Comparison of ENCODE assay signal across 8 mouse cellular contexts in the genomic region with DNA sequence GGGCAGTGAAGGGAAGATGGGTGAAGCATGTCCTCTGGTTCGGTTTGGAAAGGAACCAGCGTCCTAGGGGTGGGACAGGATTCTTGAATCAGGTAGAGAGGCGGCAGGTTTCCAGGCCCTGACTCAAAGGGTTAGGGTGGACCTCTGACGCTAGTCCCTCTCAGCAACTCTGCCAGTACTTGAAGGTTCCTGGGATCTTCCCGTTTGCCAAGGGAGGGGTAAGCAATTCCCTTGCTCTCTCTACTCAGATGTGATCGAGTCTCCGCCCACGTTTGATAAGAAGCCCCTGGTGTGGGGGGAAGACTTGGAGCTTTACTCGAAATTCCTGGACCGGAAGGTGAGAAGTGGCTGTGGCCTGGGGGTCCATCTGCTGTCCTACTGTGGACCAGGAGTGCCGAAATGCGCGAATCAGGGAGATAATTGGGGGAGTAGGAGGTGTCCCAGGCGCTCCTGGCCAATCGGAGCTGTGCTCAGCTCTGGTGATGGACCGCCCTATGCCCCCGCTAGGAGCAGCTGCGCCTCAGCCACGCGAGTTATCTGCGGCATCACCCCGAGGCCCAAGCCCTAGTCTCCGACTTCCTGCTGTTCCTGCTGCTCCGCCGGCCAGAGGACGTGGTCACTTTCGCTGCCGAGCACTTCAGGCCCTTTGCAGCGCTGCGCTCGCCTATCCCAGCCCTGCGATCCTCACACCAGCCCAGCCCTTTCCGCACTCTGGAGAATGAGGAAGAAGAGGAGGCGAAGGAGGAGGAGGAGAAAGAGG. TPM values are rescaled to one million over a fixed set of nuclear protein-coding genes. Genes with fewer than 3 reads are reported as not detected.
DNase-seq lines count a peak whose midpoint lies in the region; ATAC-seq and TF ChIP-seq lines count a peak whose summit lies in the region.

No protein-coding gene starts in this region.

- no peaks in the 10 kb centered on the region for H3K9me3 ChIP-seq in hindbrain, embryonic 16.5 days (ENCODE audit: control insufficient read depth, low read length)
- no peaks in the 10 kb centered on the region for H3K9me3 ChIP-seq in liver, embryonic 15.5 days (replicated peaks)

- no peaks in the 10 kb centered on the region for H3K27me3 ChIP-seq in hindbrain, embryonic 16.5 days (replicated peaks; ENCODE audit: control insufficient read depth, insufficient read depth, low read length)
- H3K27me3 ChIP-seq in liver, embryonic 15.5 days, result peaks cover 23% of the 10 kb centered on the region

- no peak overlapping the region for H3K27ac ChIP-seq in layer of hippocampus, adult 2 months
- no peak overlapping the region for H3K27ac ChIP-seq in hindbrain, embryonic 16.5 days (ENCODE audit: low read depth, low read length)
- no peak overlapping the region for H3K27ac ChIP-seq in liver, embryonic 15.5 days (replicated peaks)

- peak in 1 of 2 experiments; percentile 31 for DNase-seq in layer of hippocampus, adult 2 months (ENCODE audit: low spot score in 2 of 2)
- no peak for DNase-seq in layer of hippocampus, postnatal 25 days (ENCODE audit: extremely low spot score in 1 of 2, low spot score in 1 of 2)
- DNase-seq in cerebellum, postnatal 14 days, result peak; percentile 46 to 48
- peak; percentile 76 for DNase-seq in gastrocnemius, postnatal 14 days
- DNase-seq in neural tube, embryonic 10.5 days (ENCODE audit: extremely low spot score, low spot score), result peak; percentile 43
- peak; percentile 69 to 73 for DNase-seq in urinary bladder, postnatal 4 days (ENCODE audit: low spot score in 2 of 2)

- 19% methylated on average over 34 of the region's 34 CpGs for WGBS in hindbrain, embryonic 16.5 days
- WGBS in liver, embryonic 15.5 days (ENCODE audit: insufficient replicate concordance), result 6% methylated on average over 34 of the region's 34 CpGs

- peak overlapping the region; percentile 79 for H3K4me2 ChIP-seq in hindbrain, embryonic 16.5 days (ENCODE audit: low read length)
- H3K4me2 ChIP-seq in liver, embryonic 15.5 days, result peak overlapping the region; percentile 74

- peak overlapping the region; percentile 59 for H3K9ac ChIP-seq in hindbrain, embryonic 16.5 days (ENCODE audit: low read depth, low read length)
- peak overlapping the region; percentile 43; the same call in 1 of the 2 replicates for H3K9ac ChIP-seq in liver, embryonic 15.5 days

- ATAC-seq in hindbrain, embryonic 16.5 days, result peak; percentile 90
- peak; percentile 62; the same call in 1 of the 2 replicates for ATAC-seq in liver, embryonic 15.5 days (ENCODE audit: insufficient read depth)

- intact Hi-C loops in gastrocnemius, postnatal 14 days (cut with DNase I; ENCODE audit: low total_unique reads), result loop anchor here (10.0 kb wide), 1 partner anchor 163 kb away; no protein-coding TSS in a partner anchor

- H3K4me1 ChIP-seq in hindbrain, embryonic 16.5 days (ENCODE audit: control insufficient read depth, insufficient read depth, low read depth, low read length), result peaks cover 5% of the 10 kb centered on the region; the same call in 1 of the 2 replicates
- peaks cover 31% of the 10 kb centered on the region for H3K4me1 ChIP-seq in liver, embryonic 15.5 days (replicated peaks)

- no peaks in the 10 kb centered on the region for H3K36me3 ChIP-seq in hindbrain, embryonic 16.5 days (ENCODE audit: control insufficient read depth, insufficient read depth, low read length)
- H3K36me3 ChIP-seq in liver, embryonic 15.5 days (replicated peaks), result no peaks in the 10 kb centered on the region

- H3K4me3 ChIP-seq in layer of hippocampus, adult 2 months, result peak overlapping the region; percentile 41
- peak overlapping the region; percentile 37 for H3K4me3 ChIP-seq in hindbrain, embryonic 16.5 days (ENCODE audit: low read length)
- H3K4me3 ChIP-seq in liver, embryonic 15.5 days (replicated peaks), result peak overlapping the region; percentile 46

- TF ChIP-seq CTCF in layer of hippocampus, adult 2 months (conservative IDR thresholded peaks at IDR 0.05), result peak; percentile 41

RNA-seq across cellular contexts. Expression of gene Catip, which starts 6.2 kb away (rescaled TPM):
- 1 to 10 TPM; 1.1 to 1.8 TPM for total RNA-seq in layer of hippocampus, adult 2 months (2021)
- total RNA-seq in layer of hippocampus, postnatal 25 days (2021), result 1 to 10 TPM; 1.0 to 1.1 TPM
- under 1 TPM; 0.10 to 0.20 TPM for total RNA-seq in gastrocnemius, postnatal 14 days (2021)
- 2.2 and 2.8 TPM in 2 replicates for polyA plus RNA-seq in hindbrain, embryonic 16.5 days (2015; fragmentation: Nextera tagmentation; extraction: Ambion mirVana)
- 0.06 TPM in 1 of 2 replicates, not detected in the other for polyA plus RNA-seq in liver, embryonic 15.5 days (2015; fragmentation: Nextera tagmentation; extraction: Ambion mirVana)

RNA-seq across cellular contexts. Expression of gene Slc11a1, which starts 6.9 kb away (rescaled TPM):
- total RNA-seq in layer of hippocampus, adult 2 months (2021), result 1 to 10 TPM; 3.1 to 3.9 TPM
- total RNA-seq in layer of hippocampus, postnatal 25 days (2021), result 1 to 10 TPM; 1.7 to 4.2 TPM
- 1 to 10 TPM; 2.5 to 4.5 TPM for total RNA-seq in gastrocnemius, postnatal 14 days (2021)
- polyA plus RNA-seq in hindbrain, embryonic 16.5 days (2015; fragmentation: Nextera tagmentation; extraction: Ambion mirVana), result 2.6 and 3.3 TPM in 2 replicates
- polyA plus RNA-seq in liver, embryonic 15.5 days (2015; fragmentation: Nextera tagmentation; extraction: Ambion mirVana), result 14.0 and 17.0 TPM in 2 replicates

RNA-seq across cellular contexts. Expression of gene Ctdsp1, which starts 23.2 kb away (rescaled TPM):
- 10 to 100 TPM; 26.4 to 28.8 TPM for total RNA-seq in layer of hippocampus, adult 2 months (2021)
- 10 to 100 TPM; 32.2 to 34.1 TPM for total RNA-seq in layer of hippocampus, postnatal 25 days (2021)
- total RNA-seq in gastrocnemius, postnatal 14 days (2021), result 10 to 100 TPM; 88.2 to 88.5 TPM
- 19.0 and 20.0 TPM in 2 replicates for polyA plus RNA-seq in hindbrain, embryonic 16.5 days (2015; fragmentation: Nextera tagmentation; extraction: Ambion mirVana)
- 44.8 and 48.4 TPM in 2 replicates for polyA plus RNA-seq in liver, embryonic 15.5 days (2015; fragmentation: Nextera tagmentation; extraction: Ambion mirVana)

RNA-seq across cellular contexts. Expression of gene Vil1, which starts 41.1 kb away (rescaled TPM):
- total RNA-seq in layer of hippocampus, adult 2 months (2021), result under 1 TPM; 0.49 to 0.72 TPM
- total RNA-seq in layer of hippocampus, postnatal 25 days (2021), result 1 to 10 TPM in 1 of 2 experiments, under 1 TPM in 1; 0.52 to 1.1 TPM
- total RNA-seq in gastrocnemius, postnatal 14 days (2021), result under 1 TPM; 0.27 TPM
- polyA plus RNA-seq in hindbrain, embryonic 16.5 days (2015; fragmentation: Nextera tagmentation; extraction: Ambion mirVana), result 0.19 and 0.22 TPM in 2 replicates
- 0.76 and 0.99 TPM in 2 replicates for polyA plus RNA-seq in liver, embryonic 15.5 days (2015; fragmentation: Nextera tagmentation; extraction: Ambion mirVana)

Comparison
In these comparisons a context has a peak if more than half of its experiments do, and no peak if none do; other contexts are left out.
1. DNase-seq: peak in cerebellum, postnatal 14 days (2 of 2), gastrocnemius, postnatal 14 days (single experiment), neural tube, embryonic 10.5 days (single experiment) and urinary bladder, postnatal 4 days (2 of 2); none in layer of hippocampus, postnatal 25 days (0 of 2).
2. Peak in every context shown above with its lines, with median percentiles within 50 percentile points of each other: H3K4me3 ChIP-seq.